Mouse (Mus musculus) urinary bladder, adult 2 months (tissue): ENCODE measurements around the gene Zfp931. TPM values are rescaled to one million over a fixed set of nuclear protein-coding genes. Genes with fewer than 3 reads are reported as not detected.

Experiments used
- polyA plus RNA-seq: library from polyadenylated mRNA; depleted of rRNA; stranded (reverse); fragments of >200 nt; gene quantifications from 2 replicates; pipeline ENCODE4 v1.2.3, GENCODE M21; 2012; rRNA removed

Zfp931 gene
- polyA plus RNA-seq, 1 experiment = 13.5 TPM

Other genes starting within 250 kb of the Zfp931 start
- gene Gm14325, start 238.1 kb downstream of the Zfp931 start, polyA plus RNA-seq = 62.3 and 71.5 TPM in 2 replicates
- 4.3 and 6.3 TPM in 2 replicates for gene Gm14327, start 181.4 kb downstream of the Zfp931 start, polyA plus RNA-seq
- gene Zfp972, start 152.9 kb downstream of the Zfp931 start, polyA plus RNA-seq = 1.2 and 1.6 TPM in 2 replicates
- 14.4 and 17.6 TPM in 2 replicates for gene Gm14326, start 121.2 kb downstream of the Zfp931 start, polyA plus RNA-seq
- 9.1 and 9.3 TPM in 2 replicates for gene Zfp971, start 55.2 kb downstream of the Zfp931 start, polyA plus RNA-seq
- gene Phactr3, start 40.5 kb upstream of the Zfp931 start, polyA plus RNA-seq = 0.66 and 1.6 TPM in 2 replicates